Mouse (Mus musculus): ENCODE measurements around the gene En2.

- no peak for TF ChIP-seq CTCF (IDR thresholded peaks at IDR 0.05; ENCODE audit: low read depth)
- no peak for TF ChIP-seq EP300 (optimal IDR thresholded peaks at IDR 0.05)
Observed at GRCm38 (mm10) chr5:28163926-28164325, 1.6 kb upstream of the En2 start.
